Mouse (Mus musculus) spleen, adult 2 months (tissue): ENCODE measurements around the gene Dcbld2.
A peak's percentile ranks its signal among the peaks of the same experiment; 100 is the strongest.

Source experiments
- CTCF ChIP-seq: fragments of 200-500 bp; IDR thresholded peaks from 2 replicates; pipeline ENCODE4 v1.5.1; 2011; ENCODE audit warnings: mild to moderate bottlenecking, inconsistent platforms; ENCODE audit not compliant: insufficient read depth, insufficient read length, insufficient replicate concordance; ENCODE audit errors: extremely low read depth
- POLR2A ChIP-seq: fragments of 200-500 bp; IDR thresholded peaks from 2 replicates; pipeline ENCODE4 v1.6.1; 2011; ENCODE audit warnings: low read depth, low read length, inconsistent platforms

GRCm38 (mm10) chr16:58514565-58514964 is 106.3 kb downstream of the Dcbld2 start:
- TF ChIP-seq POLR2A (no peak), CTCF (peak; percentile 69; the same call in 1 of the 2 replicates)
